Mouse (Mus musculus) left cerebral cortex, adult 18-20 months (tissue): ENCODE results near the gene Exoc2. TPM values are rescaled to one million over a fixed set of nuclear protein-coding genes. Genes with fewer than 3 reads are reported as not detected.

ENCODE experiments used
- DNase-seq, 2 experiments: peaks; one replicate each; pipeline ENCODE4 v3.0.0; 2021 to 2022; ENCODE audit warnings: low spot score in 2 of 2, mixed read lengths in 1 of 2
- total RNA-seq, 2 experiments: library from RNA; stranded (reverse); gene quantifications; 2 replicates each; pipeline ENCODE4 v1.2.3; 2021

Exoc2 gene
- total RNA-seq, 2 experiments from 2014 or later, result 42.6 to 44.8 TPM

DNA sequence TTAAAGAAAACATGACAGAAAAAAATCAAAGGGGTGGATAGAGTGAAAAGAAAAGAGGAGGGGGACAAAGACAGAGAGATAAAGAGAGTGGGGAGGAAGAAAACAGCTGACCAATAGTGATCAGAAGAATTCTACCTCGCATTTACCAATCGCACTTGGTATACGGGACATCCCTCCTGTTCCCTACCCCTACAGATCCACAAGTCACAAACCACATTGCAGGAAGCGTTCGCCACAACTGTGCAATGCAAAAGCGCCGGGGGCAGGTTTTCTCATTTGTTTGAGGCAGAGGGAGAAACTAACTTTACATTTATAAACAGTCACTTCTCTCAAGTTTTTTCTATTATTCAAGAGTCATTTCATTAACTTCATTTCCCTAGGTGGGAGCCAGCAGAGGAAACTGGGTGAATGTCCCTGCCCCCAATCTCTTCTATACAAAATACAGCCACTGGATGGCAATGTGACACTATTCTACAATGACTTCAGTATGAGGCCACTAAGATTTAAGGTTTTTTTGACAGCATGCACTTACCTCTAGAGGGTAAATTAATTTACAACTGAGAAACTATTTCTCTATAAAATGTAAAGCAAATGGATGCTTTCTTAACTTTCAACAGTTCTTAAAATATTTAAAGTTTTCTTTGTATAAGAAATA, 72.4 kb downstream of the Exoc2 start:
- DNase-seq, result no peak

DNA sequence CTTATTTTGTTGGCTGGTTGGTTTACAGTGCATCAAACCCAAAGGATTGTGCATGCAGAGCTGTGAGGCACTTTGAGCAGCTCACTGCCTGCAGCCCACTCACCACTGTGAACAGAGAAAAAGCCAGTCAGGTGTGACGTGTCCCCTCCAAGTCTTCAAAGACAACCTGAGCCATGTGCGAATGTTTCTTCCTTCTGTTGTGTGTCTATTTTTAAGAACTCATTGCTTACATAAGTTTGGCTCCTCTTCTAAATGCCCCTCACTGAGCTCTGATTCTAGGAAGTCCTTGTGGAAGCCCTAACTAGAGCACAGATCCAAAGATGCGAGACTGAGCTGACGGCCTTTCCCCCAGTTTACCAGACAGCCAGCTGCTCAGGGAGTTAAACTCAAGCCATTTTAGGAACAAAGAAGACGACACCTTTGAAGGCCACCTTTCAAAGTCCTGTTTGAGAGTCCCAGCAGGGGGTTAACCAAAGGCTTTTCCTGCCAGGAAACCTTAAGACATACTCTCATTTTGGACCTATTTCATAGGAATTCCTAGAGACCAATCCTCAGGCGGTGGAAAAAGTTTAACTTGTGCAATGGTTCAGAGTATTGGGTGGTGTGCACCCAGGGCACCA, 79.8 kb downstream of the Exoc2 start:
- DNase-seq, result no peak

DNA sequence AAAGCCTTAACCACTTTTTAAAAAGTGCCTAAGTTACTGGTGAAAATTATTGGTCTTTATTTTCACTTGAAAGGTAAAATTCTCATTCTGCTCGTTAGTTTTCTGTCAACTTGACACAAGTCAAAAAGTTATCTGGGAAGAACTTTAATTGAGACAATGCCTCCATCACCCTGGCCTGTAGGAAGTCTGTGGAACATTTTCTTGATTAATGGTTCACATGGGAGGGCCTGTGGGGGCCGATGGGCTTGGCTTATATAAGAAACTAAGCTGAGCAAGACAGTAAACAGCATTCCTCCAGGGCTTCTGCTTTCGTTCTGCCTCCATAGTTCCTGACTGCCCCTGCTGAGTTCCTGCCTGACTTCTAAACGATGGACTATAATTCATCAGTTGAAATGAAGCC, 81.6 kb downstream of the Exoc2 start:
- no peak for DNase-seq

DNA sequence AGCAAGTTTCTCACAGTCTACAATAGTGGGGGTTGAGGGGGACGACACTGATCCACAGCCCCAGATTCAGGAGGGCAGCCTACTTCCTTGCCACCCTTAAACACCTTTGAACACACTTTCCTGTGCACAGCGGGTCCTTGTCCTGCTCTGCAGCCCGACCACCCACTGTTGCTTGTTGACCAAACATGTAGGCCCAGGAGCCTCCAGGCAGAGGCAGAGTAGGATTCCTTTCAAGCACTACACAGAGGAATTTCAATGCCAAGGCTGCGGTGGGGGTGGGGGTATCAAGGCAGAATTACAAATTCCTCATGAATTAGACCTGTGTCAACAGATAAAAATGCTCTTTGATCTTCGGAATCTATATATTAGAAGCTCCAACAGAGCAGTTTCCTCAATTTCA, 82.7 kb downstream of the Exoc2 start:
- DNase-seq, result no peak

DNA sequence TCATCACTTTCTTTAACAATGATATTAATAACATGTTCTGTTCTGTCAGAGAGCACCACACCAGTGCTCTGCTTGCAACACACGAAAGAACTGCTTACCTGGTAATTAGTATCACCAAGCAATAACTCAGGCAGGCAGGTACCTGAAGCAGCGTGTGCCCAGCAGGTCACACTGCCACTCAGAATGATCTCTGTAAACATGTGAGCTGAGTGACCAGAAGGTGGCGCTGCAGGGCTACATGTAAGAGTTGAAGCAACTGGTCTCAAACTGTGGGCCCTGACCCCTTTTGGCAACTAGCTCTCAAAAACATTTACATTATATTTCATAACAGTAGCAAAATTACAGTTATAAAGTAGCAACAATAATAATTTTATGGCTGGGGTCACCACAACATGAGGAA, 85.4 kb downstream of the Exoc2 start:
- peak; percentile 73 to 75 for DNase-seq

DNA sequence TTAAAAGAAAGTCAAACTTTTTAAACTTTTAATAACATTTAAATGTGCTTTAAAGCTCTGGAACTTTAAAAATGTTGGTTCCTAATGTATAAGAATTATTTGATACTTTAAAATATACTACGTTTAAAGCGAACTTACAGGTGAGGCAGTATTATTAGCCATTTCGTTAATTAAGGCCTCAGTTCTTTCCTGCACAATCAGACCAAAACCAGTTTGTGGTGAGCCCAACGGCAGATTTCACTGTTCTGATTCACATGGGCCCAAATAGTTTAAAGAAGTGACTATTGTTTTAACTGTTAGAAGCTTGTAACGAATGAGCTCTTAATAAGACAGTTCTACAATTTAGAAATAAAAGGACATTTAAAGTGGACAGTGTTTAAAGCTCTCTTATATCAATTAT, 93.6 kb downstream of the Exoc2 start:
- no peak for DNase-seq

DNA sequence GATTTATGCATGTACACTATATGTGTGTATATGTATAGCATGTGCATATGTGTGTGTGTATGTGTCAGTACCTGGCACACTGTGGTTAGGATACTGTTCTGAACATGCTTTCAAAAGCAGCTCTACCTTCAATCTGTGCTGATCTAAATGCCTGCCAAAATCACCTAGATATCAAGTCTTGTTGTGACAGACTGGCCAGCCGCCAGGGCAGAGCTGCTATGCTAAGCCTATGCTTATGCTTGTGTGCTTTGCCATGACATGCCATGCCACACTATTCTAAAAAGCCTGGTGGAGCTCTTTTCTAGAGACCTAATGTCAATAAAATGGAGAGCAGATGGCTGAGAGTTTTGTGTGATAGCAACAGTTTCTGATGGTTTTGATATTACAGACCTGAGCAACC, 94.0 kb downstream of the Exoc2 start:
- DNase-seq, result no peak

DNA sequence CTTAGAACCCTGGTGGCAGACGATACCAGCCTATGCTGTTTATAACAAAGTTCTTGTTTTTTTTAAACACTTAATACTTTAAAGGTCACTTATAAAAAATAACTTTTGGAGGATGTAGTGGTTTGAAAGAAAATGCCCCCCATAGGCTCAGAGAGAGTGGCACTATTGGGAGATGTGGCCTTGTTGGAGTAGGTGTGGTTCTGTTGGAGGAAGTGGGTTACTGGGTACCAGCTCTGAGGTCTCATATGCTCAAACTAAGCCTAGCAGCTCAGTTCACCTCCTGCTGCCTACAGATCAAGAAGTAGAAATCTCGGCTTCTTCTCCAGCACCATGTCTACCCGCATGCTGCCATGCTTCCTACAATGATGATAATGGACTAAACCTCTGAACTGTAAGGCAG, 98.1 kb downstream of the Exoc2 start:
- no peak for DNase-seq

DNA sequence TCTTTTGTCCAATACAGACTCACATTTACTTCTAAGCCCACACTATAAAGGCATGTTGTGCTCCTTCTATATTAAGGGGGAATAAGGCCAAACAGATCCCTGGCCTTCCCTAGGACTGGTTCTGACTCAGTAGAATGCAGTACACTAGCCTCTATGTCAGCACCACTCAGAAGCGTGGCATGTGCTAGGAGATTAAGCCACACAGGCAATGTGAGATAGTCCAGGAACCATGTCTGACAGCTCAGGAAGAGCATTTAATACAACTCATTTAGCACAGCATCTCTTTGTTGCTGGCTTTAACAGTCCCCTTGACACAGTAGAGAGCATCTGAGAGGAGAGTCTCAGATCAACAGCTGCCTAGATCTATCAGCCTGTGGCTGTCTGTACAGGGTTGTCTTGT, 100.4 kb downstream of the Exoc2 start:
- DNase-seq, result no peak

DNA sequence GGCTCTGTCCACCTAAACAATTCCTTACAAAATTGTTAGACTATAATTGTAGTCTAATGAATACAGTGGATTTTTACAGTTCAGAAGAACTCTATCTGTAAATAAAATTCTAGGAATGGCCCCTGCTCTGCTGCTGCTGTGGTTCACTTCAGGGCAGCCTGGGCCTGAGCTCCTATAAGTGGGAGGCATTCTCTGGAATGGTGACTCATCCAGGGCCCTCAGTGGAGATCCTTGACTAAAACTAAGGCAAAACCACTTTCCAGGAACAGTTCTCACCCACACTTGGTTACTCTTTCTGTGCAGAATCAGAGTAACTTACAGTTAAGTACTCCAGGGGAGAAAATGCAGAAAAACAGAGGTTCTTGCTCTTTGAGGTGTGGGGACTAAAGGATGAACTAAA, 108.4 kb downstream of the Exoc2 start:
- DNase-seq, result peak; percentile 30 to 54

DNA sequence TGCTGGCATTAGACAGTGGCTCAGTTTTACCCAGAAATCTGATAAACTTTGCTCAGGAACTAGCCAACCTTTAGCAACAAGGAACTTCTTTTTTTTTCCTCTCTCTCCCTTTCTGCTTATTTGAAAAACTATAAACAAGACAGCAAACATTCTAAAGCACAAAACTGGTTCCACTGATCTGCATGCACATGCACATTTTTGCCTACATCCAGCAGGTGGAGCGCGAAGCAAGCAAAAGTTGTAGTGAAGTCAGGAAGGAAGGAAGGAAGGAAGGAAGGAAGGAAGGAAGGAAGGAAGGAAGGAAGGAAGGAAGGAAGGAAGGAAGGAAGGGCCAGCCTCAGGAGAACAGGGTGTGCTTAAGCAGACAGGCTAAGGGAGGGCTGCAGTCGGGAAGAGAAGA, 109.9 kb downstream of the Exoc2 start:
- no peak for DNase-seq

DNA sequence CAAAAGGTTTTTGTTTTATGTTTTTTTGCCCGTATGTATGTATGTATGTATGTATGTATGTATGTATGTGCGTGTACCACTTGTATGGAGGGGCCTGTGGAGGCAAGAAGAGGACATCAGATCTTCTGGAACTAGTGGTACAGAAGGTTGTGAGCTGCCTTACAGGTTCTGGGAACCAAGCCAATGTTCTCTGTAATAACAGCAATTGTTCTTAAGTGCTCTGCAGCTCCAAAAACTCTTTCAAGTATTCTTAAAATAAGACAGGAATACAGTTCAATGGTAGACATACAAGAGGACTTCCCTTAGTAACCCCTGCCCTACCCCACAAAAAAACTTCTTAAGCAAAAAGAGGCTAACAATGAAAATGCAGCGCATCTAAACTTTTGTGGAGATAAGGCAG, 115.5 kb downstream of the Exoc2 start:
- DNase-seq, result no peak

DNA sequence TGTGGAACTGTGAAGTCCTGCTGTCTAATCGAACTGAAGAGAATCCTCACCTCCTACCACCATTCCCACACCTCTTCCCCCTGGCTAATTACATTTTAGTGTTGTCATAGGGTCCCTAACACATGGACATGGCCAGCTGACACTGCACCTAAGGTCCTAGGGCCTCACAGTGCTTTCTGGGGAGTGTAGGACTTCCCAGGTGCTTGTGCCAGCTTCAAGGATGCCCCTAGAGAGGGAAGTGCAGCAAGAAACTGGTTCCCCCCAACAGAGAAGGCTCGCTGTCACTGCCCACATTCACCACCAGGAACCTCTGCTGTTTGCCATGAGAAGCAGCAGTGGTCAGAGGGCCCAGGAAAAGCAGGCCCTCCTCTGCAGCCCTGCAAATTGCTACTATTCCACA, 123.2 kb downstream of the Exoc2 start:
- DNase-seq, result no peak

DNA sequence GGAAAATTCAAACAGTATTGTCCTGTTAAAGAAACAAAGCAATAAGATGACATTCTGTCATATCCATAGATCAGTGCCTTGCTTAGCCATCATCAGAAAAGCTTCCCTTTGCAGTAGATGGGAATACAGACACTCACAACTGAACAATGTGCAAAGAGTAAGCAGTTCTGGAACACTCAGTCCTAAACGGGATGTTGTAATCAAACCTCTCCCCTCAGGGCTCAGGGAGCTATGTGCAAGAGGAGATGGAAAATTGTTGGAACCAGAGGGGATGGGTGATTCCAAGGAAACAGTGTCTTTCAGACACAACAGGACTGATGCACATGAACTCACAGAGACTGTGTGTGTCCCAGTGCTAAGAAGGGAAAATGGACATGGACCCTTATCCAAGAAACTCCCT, 125.9 kb downstream of the Exoc2 start:
- no peak for DNase-seq

DNA sequence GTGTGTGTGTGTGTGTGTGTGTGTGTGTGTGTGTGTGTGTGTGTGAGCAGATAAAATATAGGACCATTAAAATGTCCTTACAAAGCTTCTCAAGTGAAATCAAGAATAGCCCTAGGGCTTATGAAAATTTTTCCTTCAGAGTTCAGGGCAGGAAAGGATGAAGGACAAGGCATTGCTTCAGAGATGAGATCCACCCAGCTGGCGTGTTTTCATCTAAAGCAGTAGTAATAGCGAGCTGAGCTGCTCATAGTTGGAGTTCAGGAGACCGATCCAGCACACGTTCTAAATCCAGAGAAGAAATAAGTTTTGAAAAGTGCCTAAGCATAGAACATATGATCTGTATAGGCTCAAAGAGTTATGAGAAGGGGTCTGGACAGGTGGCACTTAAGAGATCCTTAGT, 127.4 kb downstream of the Exoc2 start:
- DNase-seq, result no peak

DNA sequence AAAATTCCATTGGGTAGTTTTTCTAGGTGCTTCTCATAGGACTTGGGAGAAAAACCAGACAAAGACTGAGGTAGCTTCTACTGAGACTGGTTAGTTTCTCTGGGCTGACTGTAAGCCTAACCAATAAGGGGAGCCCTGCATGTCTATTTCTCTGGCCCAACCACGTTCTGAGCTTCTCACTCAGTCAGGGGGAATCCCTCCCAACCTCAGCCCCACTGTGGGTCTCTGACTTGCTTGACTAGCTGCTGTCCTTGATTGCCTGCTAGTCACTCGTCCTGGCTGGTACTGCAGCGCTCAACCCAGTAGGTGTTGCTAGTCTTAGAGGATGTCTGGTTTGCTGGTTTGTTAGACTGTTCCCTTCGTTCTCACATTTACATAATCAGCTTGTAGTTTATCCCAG, 130.8 kb downstream of the Exoc2 start:
- no peak for DNase-seq

DNA sequence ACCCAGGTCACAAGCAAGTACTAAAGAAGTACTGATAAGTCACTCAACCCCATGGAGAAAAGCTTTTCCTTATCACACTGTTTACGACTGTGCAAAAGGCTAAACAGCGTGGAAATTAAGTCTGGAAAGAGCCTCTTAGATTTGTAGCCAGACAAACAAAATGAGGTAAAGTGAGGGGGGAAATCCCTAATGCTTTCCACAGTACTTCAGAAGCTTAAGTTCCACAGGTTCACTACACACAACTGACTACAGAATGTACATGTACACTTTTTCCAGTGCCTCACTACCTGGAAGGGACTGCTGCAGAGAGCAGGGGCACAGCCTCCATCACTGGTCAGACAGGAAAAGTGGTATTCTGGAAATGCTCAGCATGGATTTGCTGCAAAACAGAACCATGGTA, 132.1 kb downstream of the Exoc2 start:
- DNase-seq, result no peak

DNA sequence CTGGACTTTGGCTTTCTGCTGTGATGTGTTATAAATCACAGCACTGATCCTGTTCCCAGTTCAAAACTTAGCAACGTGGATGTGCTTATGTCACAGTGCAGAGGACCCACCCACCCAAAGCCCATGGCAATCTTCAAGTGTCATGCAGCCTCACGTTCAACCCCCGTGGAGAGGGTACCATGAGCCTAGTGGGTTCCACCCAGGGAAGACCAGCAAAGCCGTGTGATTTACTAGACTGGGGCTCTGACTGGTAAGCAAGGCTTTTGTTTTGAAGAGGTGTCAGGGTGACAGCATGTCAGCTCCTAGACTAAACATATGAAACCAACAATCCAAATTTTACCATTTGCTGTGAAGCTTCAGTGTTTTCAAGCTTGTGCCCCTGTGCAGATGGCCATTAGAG, 132.6 kb downstream of the Exoc2 start:
- DNase-seq, result no peak

DNA sequence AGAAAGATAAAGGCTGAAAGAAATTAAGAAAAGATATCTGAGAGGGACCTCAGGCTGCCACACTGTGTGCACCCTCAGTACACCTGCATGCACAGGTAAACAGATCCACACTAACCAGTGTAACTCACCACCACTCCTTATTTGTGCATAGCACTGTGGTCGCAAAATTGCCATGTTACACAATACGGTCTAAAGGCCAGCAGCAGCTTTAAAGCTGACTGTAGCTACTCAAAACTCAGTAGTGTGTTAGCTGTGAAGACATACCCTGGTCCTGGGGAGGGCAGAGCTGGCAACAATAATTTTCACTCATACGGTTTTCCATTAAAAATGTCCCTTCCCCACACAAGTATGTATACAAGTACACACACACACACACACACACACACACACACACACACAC, 133.2 kb downstream of the Exoc2 start:
- no peak for DNase-seq

DNA sequence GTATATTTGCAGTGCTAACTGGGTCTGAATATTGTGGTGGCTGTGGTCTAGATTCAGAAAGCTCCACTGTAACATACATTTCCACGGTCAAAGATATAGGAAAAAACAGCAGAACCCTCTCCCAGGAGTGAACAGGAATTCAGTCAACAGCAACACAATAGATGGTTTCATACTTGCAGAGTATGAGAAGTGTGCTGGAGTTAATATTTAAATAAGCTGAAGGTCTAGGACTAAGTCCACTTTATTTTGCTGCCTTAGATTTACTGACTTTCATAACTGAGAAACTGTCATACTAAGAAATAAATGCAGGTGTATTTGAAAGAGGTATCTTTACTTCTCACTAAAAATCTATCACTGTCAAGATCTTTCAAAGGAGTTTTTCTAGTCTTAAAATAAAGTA, 137.6 kb downstream of the Exoc2 start:
- no peak for DNase-seq

DNA sequence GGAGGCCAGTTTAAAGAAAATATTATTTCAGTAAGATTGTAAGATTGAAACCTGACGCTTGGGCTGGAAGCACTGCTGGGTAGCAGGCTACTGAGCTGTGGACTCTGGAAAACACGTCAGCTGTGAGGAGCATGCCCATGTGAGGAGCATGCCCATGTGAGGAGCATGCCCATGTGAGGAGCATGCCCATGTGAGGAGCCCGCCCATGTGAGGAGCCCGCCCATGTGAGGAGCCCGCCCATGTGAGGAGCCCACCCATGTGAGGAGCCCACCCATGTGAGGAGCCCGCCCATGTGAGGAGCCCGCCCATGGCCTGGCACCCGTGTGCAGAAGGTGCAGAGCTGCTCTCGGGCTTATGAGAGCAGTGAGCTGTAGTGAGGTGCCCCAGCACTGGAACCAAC, 139.0 kb downstream of the Exoc2 start:
- no peak for DNase-seq

DNA sequence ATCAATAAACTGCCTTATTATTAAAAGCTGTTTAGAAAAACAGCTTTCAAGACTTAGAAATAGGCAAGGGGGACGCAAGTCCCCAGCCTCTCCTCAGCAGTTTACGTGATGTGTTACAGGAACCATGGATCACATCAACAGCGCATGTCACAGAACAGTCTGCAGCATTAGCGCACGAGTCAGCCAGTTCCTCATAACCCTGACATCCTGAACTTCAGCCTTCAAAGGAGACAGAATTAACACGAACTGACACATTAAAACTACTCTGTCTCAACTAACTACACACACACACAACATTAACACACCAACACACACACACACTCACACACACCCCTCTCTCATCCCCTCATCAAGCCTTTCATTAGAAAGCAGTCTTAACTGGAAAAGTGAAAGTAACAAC, 139.5 kb downstream of the Exoc2 start:
- DNase-seq, result no peak

DNA sequence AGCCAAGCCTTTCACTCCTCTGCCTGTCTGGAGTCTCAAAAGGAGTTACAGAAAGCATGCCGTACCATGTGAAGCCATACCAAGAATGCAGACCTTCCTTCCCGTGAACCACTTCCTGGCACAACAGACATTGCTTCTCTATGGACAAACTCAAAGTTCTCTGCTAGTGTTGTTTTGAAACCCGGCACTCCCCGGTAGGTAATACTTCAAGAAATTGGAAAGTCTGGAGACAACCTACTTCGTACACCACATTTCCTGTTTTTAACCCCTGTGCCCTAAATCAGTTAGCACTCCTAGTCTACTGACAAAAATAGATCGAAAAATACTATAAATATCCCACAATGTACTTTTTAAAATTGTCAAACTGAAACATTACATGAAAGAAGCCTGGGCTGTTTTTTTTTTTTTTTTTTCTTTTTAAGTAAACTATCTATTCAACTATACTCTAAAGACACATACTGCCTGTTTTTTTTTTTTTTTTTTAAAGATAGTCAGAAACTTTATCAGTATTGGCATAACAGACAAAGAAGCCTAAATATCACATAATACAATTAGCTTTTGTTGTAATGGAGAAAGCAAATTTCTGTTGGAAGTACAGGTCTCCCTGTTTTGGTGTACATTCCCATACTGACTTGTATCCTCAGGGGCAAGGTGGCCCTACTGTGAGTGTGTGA, 140.3 kb downstream of the Exoc2 start:
- DNase-seq, result no peak
